Mouse (Mus musculus): ENCODE data around the gene Usp29. TPM values are rescaled to one million over a fixed set of nuclear protein-coding genes. Genes with fewer than 3 reads are reported as not detected.
"Not testable (repeated sequence)": the region's sequence is repeated elsewhere in the genome, so short reads cannot be mapped to it uniquely, and the experiment has no call there.

Gene Usp29
- polyA plus RNA-seq, 1 experiment from 2014 or later = 6.8 TPM

DNA sequence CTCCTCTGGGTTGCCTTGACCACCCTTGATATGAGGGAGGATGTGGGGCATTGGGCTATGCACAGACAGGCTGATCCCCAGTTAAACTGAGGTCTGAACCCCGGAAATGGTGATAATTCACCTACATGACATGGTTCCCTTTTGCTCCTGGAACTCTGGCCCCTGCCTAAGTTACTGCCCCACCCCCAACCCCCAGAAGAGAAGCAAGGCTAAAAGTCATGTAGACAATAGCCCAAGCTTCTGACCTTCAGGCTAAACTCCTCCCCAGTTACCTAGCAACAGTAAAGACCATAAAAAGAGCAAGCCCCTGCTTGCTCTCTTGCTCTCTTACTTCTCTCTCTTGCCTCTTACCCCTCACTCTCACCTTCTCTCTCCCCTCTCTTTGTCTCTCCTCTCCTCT, 243.2 kb downstream of the Usp29 start:
- Histone ChIP-seq H3K4me3 (ENCODE audit: low read depth, low read length) (no peak overlapping the region), H3K36me3 (ENCODE audit: control insufficient read depth, insufficient read depth, low read length) (no peaks in the 10 kb centered on the region), H3K27ac (ENCODE audit: low read depth) (no peak overlapping the region), H3K9ac (ENCODE audit: low read length) (no peak overlapping the region), H3K4me1 (replicated peaks; ENCODE audit: control insufficient read depth, insufficient read depth, low read length) (no peaks in the 10 kb centered on the region), H3K27me3 (replicated peaks; ENCODE audit: control insufficient read depth, insufficient read depth, low read length) (no peaks in the 10 kb centered on the region), H3K9me3 (ENCODE audit: control insufficient read depth, low read length) (no peaks in the 10 kb centered on the region), H3K4me2 (ENCODE audit: low read length) (no peak overlapping the region)
- 86% methylated on average over 1 of the region's 1 CpGs for WGBS
- DNase-seq (ENCODE audit: low spot score) (no peak), ATAC-seq (replicated peaks; ENCODE audit: low FRiP score, low TSS enrichment, low read depth) (no peak)

DNA sequence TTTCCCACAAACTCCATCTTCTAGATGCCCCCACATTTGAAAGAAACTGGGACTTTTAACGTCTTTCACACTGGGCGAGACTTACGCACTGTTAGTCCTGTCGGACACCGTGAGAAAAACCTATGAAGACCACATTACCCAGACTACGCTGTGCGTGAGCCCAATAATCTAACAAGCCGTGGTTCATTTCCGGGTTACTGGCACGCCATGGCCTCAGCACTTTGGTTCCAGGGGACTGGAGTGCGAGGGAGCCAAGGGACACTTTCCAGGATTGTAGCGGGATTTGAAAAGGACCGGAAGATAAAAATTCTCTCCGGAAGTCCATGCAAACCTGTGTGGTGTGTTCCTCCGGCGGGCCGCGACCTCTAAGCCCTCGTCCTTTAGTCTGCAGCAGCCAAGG, 246.5 kb downstream of the Usp29 start:
- no peak overlapping the region for H3K27ac ChIP-seq (ENCODE audit: low read depth)
- 90% methylated on average over 19 of the region's 19 CpGs for whole genome bisulfite sequencing
- no peak for DNase-seq (ENCODE audit: low spot score)
- no peaks in the 10 kb centered on the region for H3K36me3 ChIP-seq (ENCODE audit: control insufficient read depth, insufficient read depth, low read length)
- no peak overlapping the region for H3K4me3 ChIP-seq (ENCODE audit: low read depth, low read length)
- H3K9ac ChIP-seq (ENCODE audit: low read length) = no peak overlapping the region
- no peaks in the 10 kb centered on the region for H3K9me3 ChIP-seq (ENCODE audit: control insufficient read depth, low read length)
- H3K27me3 ChIP-seq (replicated peaks; ENCODE audit: control insufficient read depth, insufficient read depth, low read length) = no peaks in the 10 kb centered on the region
- H3K4me2 ChIP-seq (ENCODE audit: low read length) = no peak overlapping the region
- H3K4me1 ChIP-seq (replicated peaks; ENCODE audit: control insufficient read depth, insufficient read depth, low read length) = no peaks in the 10 kb centered on the region
- ATAC-seq (replicated peaks; ENCODE audit: low FRiP score, low TSS enrichment, low read depth) = no peak

GRCm38 (mm10) chr7:6995251-6995650, 264.9 kb downstream of the Usp29 start, which contains the start of gene Aurkc:
Gene Aurkc (plus strand): TSS chr7:6995300.
- not testable (repeated sequence) for H3K27me3 ChIP-seq (replicated peaks; ENCODE audit: control insufficient read depth, insufficient read depth, low read length); H3K4me1 ChIP-seq (replicated peaks; ENCODE audit: control insufficient read depth, insufficient read depth, low read length); H3K4me2 ChIP-seq (ENCODE audit: low read length); H3K27ac ChIP-seq (ENCODE audit: low read depth); ATAC-seq (replicated peaks; ENCODE audit: low FRiP score, low TSS enrichment, low read depth); H3K4me3 ChIP-seq (ENCODE audit: low read depth, low read length); H3K9me3 ChIP-seq (ENCODE audit: control insufficient read depth, low read length); H3K36me3 ChIP-seq (ENCODE audit: control insufficient read depth, insufficient read depth, low read length); DNase-seq (ENCODE audit: low spot score); H3K9ac ChIP-seq (ENCODE audit: low read length)
- 80% methylated on average over 11 of the region's 11 CpGs for WGBS

- H3K4me2 ChIP-seq (ENCODE audit: low read length); ATAC-seq (replicated peaks; ENCODE audit: low FRiP score, low TSS enrichment, low read depth); H3K36me3 ChIP-seq (ENCODE audit: control insufficient read depth, insufficient read depth, low read length); H3K9me3 ChIP-seq (ENCODE audit: control insufficient read depth, low read length); H3K4me1 ChIP-seq (replicated peaks; ENCODE audit: control insufficient read depth, insufficient read depth, low read length); H3K9ac ChIP-seq (ENCODE audit: low read length); H3K4me3 ChIP-seq (ENCODE audit: low read depth, low read length); H3K27ac ChIP-seq (ENCODE audit: low read depth); DNase-seq (ENCODE audit: low spot score); H3K27me3 ChIP-seq (replicated peaks; ENCODE audit: control insufficient read depth, insufficient read depth, low read length): not testable (repeated sequence)
- WGBS = 51% methylated on average over 3 of the region's 3 CpGs
Observed at GRCm38 (mm10) chr7:6998914-6999313, 268.5 kb downstream of the Usp29 start.

DNA sequence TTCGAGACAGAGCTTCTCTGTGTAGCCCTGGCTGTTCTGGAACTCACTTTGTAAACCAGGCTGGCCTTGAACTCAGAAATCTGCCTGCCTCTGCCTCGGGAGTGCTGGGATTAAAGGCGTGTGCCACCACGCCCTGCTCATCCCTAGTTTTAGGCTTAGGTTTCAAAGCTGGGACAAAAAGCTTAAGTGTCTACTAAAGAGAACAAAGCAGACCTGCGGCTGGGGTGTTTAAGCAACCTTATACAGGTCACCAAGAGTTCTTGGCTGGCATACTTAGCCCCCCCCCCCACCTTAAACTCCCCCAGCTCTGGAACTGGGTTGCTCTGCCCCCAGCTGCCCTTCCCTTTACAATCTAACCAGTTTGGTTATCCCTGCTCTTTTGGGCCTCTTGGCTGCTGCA, 275.1 kb downstream of the Usp29 start:
- not testable (repeated sequence) for H3K9me3 ChIP-seq (ENCODE audit: control insufficient read depth, low read length); H3K27me3 ChIP-seq (replicated peaks; ENCODE audit: control insufficient read depth, insufficient read depth, low read length); ATAC-seq (replicated peaks; ENCODE audit: low FRiP score, low TSS enrichment, low read depth); H3K27ac ChIP-seq (ENCODE audit: low read depth); H3K9ac ChIP-seq (ENCODE audit: low read length); H3K36me3 ChIP-seq (ENCODE audit: control insufficient read depth, insufficient read depth, low read length); DNase-seq (ENCODE audit: low spot score); H3K4me3 ChIP-seq (ENCODE audit: low read depth, low read length); H3K4me2 ChIP-seq (ENCODE audit: low read length); H3K4me1 ChIP-seq (replicated peaks; ENCODE audit: control insufficient read depth, insufficient read depth, low read length)
- WGBS = 78% methylated on average over 5 of the region's 5 CpGs

MicroRNAs within 50 kb of the gene (microRNA counts, 519-probe panel; counts per million panel counts)
- microRNA mmu-miR-3099 = not detected

Small RNA genes within 50 kb of the gene (microRNA-seq; reads per million reads assigned to microRNA genes)
- 26.5 reads per million, percentile 48 among the genes with 10 or more reads in this experiment for gene Mir3099

Other genes with a start within 250 kb of the Usp29 start
- not detected in 2 replicates for gene Olfr5, start 243.6 kb upstream of the Usp29 start, polyA plus RNA-seq (2014; fragmentation: Nextera tagmentation; extraction: Ambion mirVana)
- gene Olfr1347, start 230.8 kb upstream of the Usp29 start, polyA plus RNA-seq (2014; fragmentation: Nextera tagmentation; extraction: Ambion mirVana) = not detected in 2 replicates
- gene Olfr1348, start 221.8 kb upstream of the Usp29 start, polyA plus RNA-seq (2014; fragmentation: Nextera tagmentation; extraction: Ambion mirVana) = not detected in 2 replicates
- gene Olfr1349, start 207.6 kb upstream of the Usp29 start, polyA plus RNA-seq (2014; fragmentation: Nextera tagmentation; extraction: Ambion mirVana) = not detected in 2 replicates
- not detected in 2 replicates for gene Olfr1350, start 165.7 kb upstream of the Usp29 start, polyA plus RNA-seq (2014; fragmentation: Nextera tagmentation; extraction: Ambion mirVana)
- 5.1 and 5.7 TPM in 2 replicates for gene Zim1, start 34.1 kb upstream of the Usp29 start, polyA plus RNA-seq (2014; fragmentation: Nextera tagmentation; extraction: Ambion mirVana)
- 151 and 164 TPM in 2 replicates for gene Peg3, start 147 bp upstream of the Usp29 start, polyA plus RNA-seq (2014; fragmentation: Nextera tagmentation; extraction: Ambion mirVana)